Mouse (Mus musculus) hindbrain, postnatal 0 days (tissue): ENCODE results near the gene Paxx. TPM values are rescaled to one million over a fixed set of nuclear protein-coding genes. Genes with fewer than 3 reads are reported as not detected.

ENCODE experiments used
- ATAC-seq: fragments of 200-750 bp; cut with Nextera tagmentation; 2 replicates; pipeline ENCODE4 v1.8.0; 2017; ENCODE audit warnings: mild to moderate bottlenecking, moderate TSS enrichment, moderate library complexity
- DNase-seq: peaks from one replicate; pipeline ENCODE4 v3.0.0-alpha.2; 2015; ENCODE audit warnings: low spot score
- H3K27ac ChIP-seq: fragments of 300-500 bp; sonication (generic); 2 replicates; pipeline ENCODE4 v1.5.1; 2014; ENCODE audit warnings: mild to moderate bottlenecking
- H3K27me3 ChIP-seq: fragments of 300-500 bp; sonication (generic); 2 replicates; pipeline ENCODE4 v1.6.1; 2014; ENCODE audit warnings: low read length, mixed read lengths; ENCODE audit not compliant: insufficient read depth
- H3K36me3 ChIP-seq: fragments of 300-500 bp; sonication (generic); 2 replicates; pipeline ENCODE4 v1.6.1; 2014; ENCODE audit warnings: low read length, mixed read lengths; ENCODE audit not compliant: insufficient read depth
- H3K4me1 ChIP-seq: fragments of 300-500 bp; sonication (generic); 2 replicates; pipeline ENCODE4 v1.6.1; 2014; ENCODE audit warnings: antibody characterized with exemption, low read length, mixed read lengths; ENCODE audit not compliant: insufficient read depth
- H3K4me2 ChIP-seq: fragments of 300-500 bp; sonication (generic); 2 replicates; pipeline ENCODE4 v1.6.1; 2014; ENCODE audit warnings: low read depth, mild to moderate bottlenecking, low read length, moderate library complexity, mixed read lengths
- H3K4me3 ChIP-seq: fragments of 300-500 bp; sonication (generic); 2 replicates; pipeline ENCODE4 v1.5.1; 2014; ENCODE audit warnings: low read length
- H3K9ac ChIP-seq: fragments of 300-500 bp; sonication (generic); replicated peaks from 2 replicates; pipeline ENCODE4 v1.6.1; 2014; ENCODE audit warnings: mild to moderate bottlenecking, low read length, moderate library complexity, mixed read lengths
- H3K9me3 ChIP-seq: fragments of 300-500 bp; sonication (generic); 2 replicates; pipeline ENCODE4 v1.6.1; 2016; ENCODE audit warnings: low read length, mixed read lengths
- CTCF ChIP-seq: IDR thresholded peaks from 2 replicates; pipeline ENCODE4 v1.5.1; 2016; ENCODE audit warnings: antibody characterized with exemption, control low read depth, low read depth
- WGBS: fragments of 180-500 bp; shearing (Covaris S2); extraction: QIAGEN DNeasy Blood & Tissue Kit; methylation state at CpG from one replicate; pipeline ENCODE4 v1.1.7; 2014; 5-methylcytosine and 5-hydroxymethylcytosine counted together
- polyA plus RNA-seq: library from polyadenylated mRNA; unstranded; fragments of >200 nt; fragmentation: Nextera tagmentation; extraction: Ambion mirVana; gene quantifications from 2 replicates; pipeline ENCODE4 v1.2.1, GENCODE M21; 2015
- total RNA-seq: library from RNA; depleted of rRNA; stranded (reverse); fragments of >200 nt; gene quantifications from 2 replicates; pipeline ENCODE4 v1.2.3, GENCODE M21; 2014; rRNA removed

The Paxx gene
- total RNA-seq = 183 and 187 TPM in 2 replicates
- 141 and 145 TPM in 2 replicates for polyA plus RNA-seq

DNA sequence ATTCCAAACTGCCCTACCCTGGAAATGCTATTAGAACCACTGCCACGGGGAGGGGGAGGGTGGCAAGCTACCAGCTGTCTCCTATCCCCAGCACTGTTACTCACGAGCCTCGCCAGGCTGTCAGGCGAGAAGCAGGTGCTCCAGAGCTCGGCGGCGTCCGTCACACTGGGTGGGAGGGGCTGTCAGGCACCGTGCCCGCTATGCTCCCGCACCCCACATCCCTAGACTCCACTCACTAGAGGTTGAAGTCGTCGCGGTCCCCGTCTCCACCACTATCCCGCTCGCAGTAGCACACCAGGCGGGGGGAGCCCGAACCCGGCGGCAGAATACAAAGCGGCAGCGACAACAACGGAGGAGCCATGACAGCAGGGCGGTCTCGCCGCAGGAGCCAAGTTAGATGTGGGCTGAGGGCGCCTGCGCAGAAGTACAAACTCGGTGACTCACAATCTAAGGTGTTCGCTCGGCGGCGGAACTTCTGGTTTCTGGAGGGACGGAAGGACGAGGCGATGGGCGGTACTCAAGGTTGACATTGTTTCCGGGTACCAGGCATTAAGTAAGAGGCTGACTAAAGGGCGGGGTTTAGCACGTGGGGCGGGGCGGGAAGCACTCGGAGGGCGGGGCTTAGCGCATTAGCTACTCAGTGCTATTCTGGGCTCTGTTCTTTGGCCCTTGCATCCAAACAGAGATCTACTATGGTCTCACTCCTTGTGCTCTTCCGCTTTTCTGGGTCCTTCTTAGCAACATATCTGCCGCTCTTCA lies at the start of gene Paxx:
Gene Paxx (minus strand): TSS at position 544 of the 759 bp plus-strand sequence.
- DNase-seq = peak; percentile 96
- peaks cover 18% of the 10 kb centered on the region; the same call in 1 of the 2 replicates for H3K36me3 ChIP-seq
- no peaks in the 10 kb centered on the region for H3K9me3 ChIP-seq
- peak within 1 kb of the TSS; percentile 70 for H3K9ac ChIP-seq
- TF ChIP-seq CTCF = no peak
- peak within 1 kb of the TSS; percentile 75 for H3K4me2 ChIP-seq
- peak within 1 kb of the TSS; percentile 72 for H3K4me3 ChIP-seq
- H3K4me1 ChIP-seq = peaks cover 17% of the 10 kb centered on the region
- H3K27ac ChIP-seq = peak within 1 kb of the TSS; percentile 94
- ATAC-seq = peak; percentile 89
- WGBS = under 1% methylated on average over 48 of the region's 48 CpGs
- H3K27me3 ChIP-seq = no peaks in the 10 kb centered on the region

DNA sequence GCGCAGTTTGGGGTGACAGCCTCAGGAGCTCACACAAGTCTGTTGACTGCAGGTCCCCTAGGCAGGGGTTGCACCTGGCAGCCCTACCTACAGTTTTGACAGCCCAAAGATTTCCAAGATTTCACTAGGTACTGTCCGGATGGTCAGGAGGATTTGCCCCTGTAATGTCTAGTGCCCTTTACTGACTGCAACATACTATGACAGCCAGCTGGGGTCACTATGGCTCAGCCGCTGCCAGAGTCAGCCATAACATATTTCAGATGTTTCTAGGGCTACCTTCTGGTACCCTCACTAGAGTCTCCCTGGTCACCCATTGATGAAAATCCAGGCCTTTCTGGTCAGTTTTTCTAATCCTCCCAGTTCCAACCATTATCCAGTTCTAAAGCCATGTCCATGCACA lies 49.0 kb upstream of the Paxx start:
- no peak overlapping the region for H3K27ac ChIP-seq
- peaks cover 6% of the 10 kb centered on the region; the same call in 1 of the 2 replicates for H3K36me3 ChIP-seq
- no peaks in the 10 kb centered on the region for H3K9me3 ChIP-seq
- H3K4me2 ChIP-seq = no peak overlapping the region
- H3K4me1 ChIP-seq = no peaks in the 10 kb centered on the region
- DNase-seq = no peak
- ATAC-seq = no peak
- no peak overlapping the region for H3K9ac ChIP-seq
- WGBS = 58% methylated on average over 3 of the region's 3 CpGs
- no peak overlapping the region for H3K4me3 ChIP-seq
- H3K27me3 ChIP-seq = no peaks in the 10 kb centered on the region
- peak; percentile 56 for TF ChIP-seq CTCF

GRCm38 (mm10) chr2:25506964-25507363 lies 46.1 kb upstream of the Paxx start:
- peak; percentile 50 for TF ChIP-seq CTCF
- Histone ChIP-seq H3K4me3 (no peak overlapping the region), H3K27me3 (no peaks in the 10 kb centered on the region), H3K36me3 (peaks cover 28% of the 10 kb centered on the region; the same call in 1 of the 2 replicates), H3K4me2 (no peak overlapping the region), H3K9me3 (no peaks in the 10 kb centered on the region), H3K27ac (no peak overlapping the region), H3K9ac (no peak overlapping the region), H3K4me1 (0 out of 2 replicates have a peak, but pooled peaks cover under 1% of the 10 kb centered on the region)
- WGBS = 36% methylated on average over 5 of the region's 5 CpGs
- DNase-seq (peak; percentile 32), ATAC-seq (no peak; the same call in 1 of the 2 replicates)

DNA sequence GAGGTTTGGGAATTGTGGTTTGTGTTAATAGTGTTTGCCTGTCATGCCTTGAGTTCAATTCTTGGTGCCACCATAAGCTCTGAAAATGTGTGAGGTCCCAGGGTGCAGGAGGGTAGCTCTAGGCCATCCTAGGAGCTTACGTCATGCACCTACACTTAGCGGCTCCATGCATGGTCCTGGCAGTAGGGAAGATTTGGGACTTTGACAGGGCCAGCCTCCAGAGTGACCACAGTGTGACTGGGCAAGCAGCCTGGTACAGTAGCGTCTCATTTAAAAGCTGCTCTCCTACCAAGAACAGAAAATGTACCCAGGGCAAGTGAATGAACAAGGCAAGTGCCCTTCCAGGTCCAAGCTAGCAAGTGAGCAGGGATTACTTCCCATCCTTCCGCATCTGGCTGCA lies 45.0 kb upstream of the Paxx start:
- TF ChIP-seq CTCF = no peak
- peaks cover 28% of the 10 kb centered on the region; the same call in 1 of the 2 replicates for H3K36me3 ChIP-seq
- H3K9me3 ChIP-seq = no peaks in the 10 kb centered on the region
- no peak overlapping the region for H3K4me3 ChIP-seq
- H3K4me2 ChIP-seq = no peak overlapping the region
- no peak overlapping the region for H3K9ac ChIP-seq
- DNase-seq (no peak), ATAC-seq (no peak)
- WGBS = 87% methylated on average over 4 of the region's 4 CpGs
- peaks cover 9% of the 10 kb centered on the region for H3K4me1 ChIP-seq
- H3K27me3 ChIP-seq = no peaks in the 10 kb centered on the region
- no peak overlapping the region for H3K27ac ChIP-seq

- Histone ChIP-seq H3K27ac (no peak overlapping the region), H3K9ac (no peak overlapping the region), H3K4me1 (peaks cover 13% of the 10 kb centered on the region), H3K9me3 (no peaks in the 10 kb centered on the region), H3K4me3 (no peak overlapping the region), H3K4me2 (no peak overlapping the region), H3K36me3 (peaks cover 28% of the 10 kb centered on the region; the same call in 1 of the 2 replicates), H3K27me3 (no peaks in the 10 kb centered on the region)
- WGBS = 88% methylated on average over 1 of the region's 1 CpGs
- no peak for ATAC-seq
- DNase-seq = no peak
- TF ChIP-seq CTCF = no peak
These were observed 44.1 kb upstream of the Paxx start for GRCm38 (mm10) chr2:25505000-25505399.

- 95% methylated on average over 19 of the region's 19 CpGs for WGBS
- Histone ChIP-seq H3K9ac (no peak overlapping the region), H3K4me2 (no peak overlapping the region), H3K27ac (no peak overlapping the region), H3K9me3 (no peaks in the 10 kb centered on the region), H3K36me3 (peaks cover 28% of the 10 kb centered on the region; the same call in 1 of the 2 replicates), H3K4me1 (peaks cover 14% of the 10 kb centered on the region), H3K4me3 (no peak overlapping the region), H3K27me3 (no peaks in the 10 kb centered on the region)
- no peak for TF ChIP-seq CTCF
- no peak for ATAC-seq
- no peak for DNase-seq
These were observed 43.6 kb upstream of the Paxx start for GRCm38 (mm10) chr2:25504538-25504937.

- Histone ChIP-seq H3K9me3 (no peaks in the 10 kb centered on the region), H3K27ac (no peak overlapping the region), H3K9ac (no peak overlapping the region), H3K4me1 (peaks cover 14% of the 10 kb centered on the region), H3K36me3 (peaks cover 28% of the 10 kb centered on the region; the same call in 1 of the 2 replicates), H3K4me3 (no peak overlapping the region), H3K4me2 (no peak overlapping the region), H3K27me3 (no peaks in the 10 kb centered on the region)
- TF ChIP-seq CTCF = no peak
- ATAC-seq (no peak), DNase-seq (no peak)
- WGBS = 84% methylated on average over 3 of the region's 3 CpGs
These were observed 41.8 kb upstream of the Paxx start for GRCm38 (mm10) chr2:25502726-25503125.
